8 mouse cellular contexts compared by ENCODE assay signal in the genomic region with DNA sequence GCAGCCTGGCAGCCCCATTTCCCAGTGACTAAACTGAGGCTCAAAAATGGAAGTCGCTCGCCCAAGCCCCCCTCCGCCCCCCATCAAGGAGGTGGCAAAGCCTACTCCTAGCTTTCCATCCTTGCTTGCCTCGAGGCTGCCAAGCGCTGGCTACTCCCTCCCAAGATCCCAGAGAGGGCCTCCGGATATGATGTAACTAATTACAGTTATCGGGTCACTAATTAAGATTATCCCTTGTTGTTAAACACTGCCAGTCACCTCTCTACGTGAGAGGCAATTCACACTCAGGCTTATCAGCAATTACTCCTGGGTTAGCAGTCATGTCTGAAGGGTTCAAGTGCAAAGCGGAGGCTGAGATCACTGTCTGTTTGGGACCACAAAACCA. TPM values are rescaled to one million over a fixed set of nuclear protein-coding genes. Genes with fewer than 3 reads are reported as not detected.
DNase-seq lines count a peak whose midpoint lies in the region; ATAC-seq and TF ChIP-seq lines count a peak whose summit lies in the region.

No protein-coding gene starts in this region.

- H3K4me3 ChIP-seq in lung, embryonic 16.5 days (ENCODE audit: low read length), result peak overlapping the region; percentile 54
- H3K4me3 ChIP-seq in forebrain, postnatal 0 days (ENCODE audit: low read depth, low read length), result peak overlapping the region; percentile 82
- H3K4me3 ChIP-seq in liver, embryonic 12.5 days, result no peak overlapping the region
- H3K4me3 ChIP-seq in stomach, embryonic 15.5 days (replicated peaks), result peak overlapping the region; percentile 70

- TF ChIP-seq CTCF in forebrain, postnatal 0 days (IDR thresholded peaks at IDR 0.05; ENCODE audit: low read depth), result no peak

- no peaks in the 10 kb centered on the region for H3K9me3 ChIP-seq in lung, embryonic 16.5 days (ENCODE audit: control insufficient read depth, low read length)
- no peaks in the 10 kb centered on the region for H3K9me3 ChIP-seq in forebrain, postnatal 0 days (ENCODE audit: low read length)
- H3K9me3 ChIP-seq in liver, embryonic 12.5 days (replicated peaks), result no peaks in the 10 kb centered on the region
- no peaks in the 10 kb centered on the region for H3K9me3 ChIP-seq in stomach, embryonic 15.5 days

- no peak for ATAC-seq in lung, embryonic 16.5 days (ENCODE audit: low read depth)
- ATAC-seq in forebrain, postnatal 0 days, result peak; percentile 23
- ATAC-seq in liver, embryonic 12.5 days, result no peak
- ATAC-seq in stomach, embryonic 15.5 days (ENCODE audit: insufficient read depth, low FRiP score, low read depth), result no peak

- H3K9ac ChIP-seq in lung, embryonic 16.5 days (ENCODE audit: low read length), result peak overlapping the region; percentile 71
- H3K9ac ChIP-seq in forebrain, postnatal 0 days, result peak overlapping the region; percentile 97
- H3K9ac ChIP-seq in liver, embryonic 12.5 days, result no peak overlapping the region
- peak overlapping the region; percentile 89; the same call in 1 of the 2 replicates for H3K9ac ChIP-seq in stomach, embryonic 15.5 days

- H3K36me3 ChIP-seq in lung, embryonic 16.5 days (ENCODE audit: control insufficient read depth, insufficient read depth, low read length), result no peaks in the 10 kb centered on the region
- H3K36me3 ChIP-seq in forebrain, postnatal 0 days (ENCODE audit: insufficient read depth), result peaks cover 5% of the 10 kb centered on the region; the same call in 1 of the 2 replicates
- no peaks in the 10 kb centered on the region for H3K36me3 ChIP-seq in liver, embryonic 12.5 days
- no peaks in the 10 kb centered on the region for H3K36me3 ChIP-seq in stomach, embryonic 15.5 days

- peak overlapping the region; percentile 60 for H3K27ac ChIP-seq in lung, embryonic 16.5 days (ENCODE audit: low read length)
- H3K27ac ChIP-seq in forebrain, postnatal 0 days (ENCODE audit: low read depth, low read length), result peak overlapping the region; percentile 97
- no peak overlapping the region for H3K27ac ChIP-seq in liver, embryonic 12.5 days
- peak overlapping the region; percentile 84 for H3K27ac ChIP-seq in stomach, embryonic 15.5 days

- WGBS in lung, embryonic 16.5 days, result 24% methylated on average over 9 of the region's 9 CpGs
- 11% methylated on average over 9 of the region's 9 CpGs for WGBS in forebrain, postnatal 0 days
- 31% methylated on average over 9 of the region's 9 CpGs for WGBS in liver, embryonic 12.5 days (ENCODE audit: insufficient replicate concordance)
- 22% methylated on average over 9 of the region's 9 CpGs for WGBS in stomach, embryonic 15.5 days

- H3K27me3 ChIP-seq in lung, embryonic 16.5 days (ENCODE audit: control insufficient read depth, insufficient read depth, low read depth, low read length), result no peaks in the 10 kb centered on the region
- no peaks in the 10 kb centered on the region for H3K27me3 ChIP-seq in forebrain, postnatal 0 days (ENCODE audit: insufficient read depth, low read length)
- H3K27me3 ChIP-seq in liver, embryonic 12.5 days (replicated peaks), result peaks cover 61% of the 10 kb centered on the region
- no peaks in the 10 kb centered on the region for H3K27me3 ChIP-seq in stomach, embryonic 15.5 days (replicated peaks)

- peak overlapping the region; percentile 70 for H3K4me2 ChIP-seq in lung, embryonic 16.5 days (ENCODE audit: low read depth, low read length)
- H3K4me2 ChIP-seq in forebrain, postnatal 0 days (ENCODE audit: low read depth), result peak overlapping the region; percentile 83
- H3K4me2 ChIP-seq in liver, embryonic 12.5 days, result peak overlapping the region; percentile 61
- peak overlapping the region; percentile 68 for H3K4me2 ChIP-seq in stomach, embryonic 15.5 days

- peaks cover 28% of the 10 kb centered on the region for H3K4me1 ChIP-seq in lung, embryonic 16.5 days (replicated peaks; ENCODE audit: control insufficient read depth, insufficient read depth, low read length)
- H3K4me1 ChIP-seq in forebrain, postnatal 0 days (ENCODE audit: insufficient read depth), result peaks cover 21% of the 10 kb centered on the region
- 0 out of 2 replicates have a peak, but pooled peaks cover 8% of the 10 kb centered on the region for H3K4me1 ChIP-seq in liver, embryonic 12.5 days
- H3K4me1 ChIP-seq in stomach, embryonic 15.5 days, result peaks cover 20% of the 10 kb centered on the region

- no peak for DNase-seq in lung, postnatal 4 days
- peak; percentile 63 for DNase-seq in forebrain, postnatal 0 days
- no peak for DNase-seq in yolk sac, embryonic 10.5 days (ENCODE audit: low spot score)
- no peak for DNase-seq in gastrocnemius, postnatal 4 days (ENCODE audit: low spot score in 2 of 2)
- no peak for DNase-seq in ovary, postnatal 14 days (ENCODE audit: low spot score)

RNA-seq across cellular contexts. Expression of gene Arhgef10l, which starts 16.6 kb away (rescaled TPM):
- polyA plus RNA-seq in lung, embryonic 16.5 days (2015; fragmentation: Nextera tagmentation; extraction: Ambion mirVana), result 15.5 and 15.8 TPM in 2 replicates
- 52.5 and 59.0 TPM in 2 replicates for total RNA-seq in forebrain, postnatal 0 days (2014; rRNA removed)
- 13.8 and 16.5 TPM in 2 replicates for polyA plus RNA-seq in forebrain, postnatal 0 days (2015; fragmentation: Nextera tagmentation; extraction: Ambion mirVana)
- 3.5 and 3.7 TPM in 2 replicates for polyA plus RNA-seq in liver, embryonic 12.5 days (2016; fragmentation: Nextera tagmentation; extraction: Ambion mirVana)
- 15.2 and 15.9 TPM in 2 replicates for polyA plus RNA-seq in stomach, embryonic 15.5 days (2015; fragmentation: Nextera tagmentation; extraction: Ambion mirVana)
- total RNA-seq in gastrocnemius, postnatal 4 days (2021), result 10 to 100 TPM; 53.6 to 54.6 TPM

RNA-seq across cellular contexts. Expression of gene Rcc2, which starts 51.1 kb away (rescaled TPM):
- 21.9 and 22.4 TPM in 2 replicates for polyA plus RNA-seq in lung, embryonic 16.5 days (2015; fragmentation: Nextera tagmentation; extraction: Ambion mirVana)
- total RNA-seq in forebrain, postnatal 0 days (2014; rRNA removed), result 55.2 and 62.3 TPM in 2 replicates
- 20.3 and 20.8 TPM in 2 replicates for polyA plus RNA-seq in forebrain, postnatal 0 days (2015; fragmentation: Nextera tagmentation; extraction: Ambion mirVana)
- polyA plus RNA-seq in liver, embryonic 12.5 days (2016; fragmentation: Nextera tagmentation; extraction: Ambion mirVana), result 100 and 102 TPM in 2 replicates
- 46.5 and 47.9 TPM in 2 replicates for polyA plus RNA-seq in stomach, embryonic 15.5 days (2015; fragmentation: Nextera tagmentation; extraction: Ambion mirVana)
- total RNA-seq in gastrocnemius, postnatal 4 days (2021), result 10 to 100 TPM; 43.3 to 44.1 TPM
